Mouse (Mus musculus) brain, adult 2 months (tissue): Measurements from ENCODE around the gene U2surp.

Experiments used
- DNase-seq: peaks from one replicate; pipeline ENCODE4 v3.0.0; 2011; ENCODE audit warnings: low read depth, low spot score

Gene U2surp

GRCm38 (mm10) chr9:95511472-95512330, at the start of gene U2surp:
TSS of gene U2surp (minus strand) at chr9:95511996.
- DNase-seq = peak; percentile 99

DNA sequence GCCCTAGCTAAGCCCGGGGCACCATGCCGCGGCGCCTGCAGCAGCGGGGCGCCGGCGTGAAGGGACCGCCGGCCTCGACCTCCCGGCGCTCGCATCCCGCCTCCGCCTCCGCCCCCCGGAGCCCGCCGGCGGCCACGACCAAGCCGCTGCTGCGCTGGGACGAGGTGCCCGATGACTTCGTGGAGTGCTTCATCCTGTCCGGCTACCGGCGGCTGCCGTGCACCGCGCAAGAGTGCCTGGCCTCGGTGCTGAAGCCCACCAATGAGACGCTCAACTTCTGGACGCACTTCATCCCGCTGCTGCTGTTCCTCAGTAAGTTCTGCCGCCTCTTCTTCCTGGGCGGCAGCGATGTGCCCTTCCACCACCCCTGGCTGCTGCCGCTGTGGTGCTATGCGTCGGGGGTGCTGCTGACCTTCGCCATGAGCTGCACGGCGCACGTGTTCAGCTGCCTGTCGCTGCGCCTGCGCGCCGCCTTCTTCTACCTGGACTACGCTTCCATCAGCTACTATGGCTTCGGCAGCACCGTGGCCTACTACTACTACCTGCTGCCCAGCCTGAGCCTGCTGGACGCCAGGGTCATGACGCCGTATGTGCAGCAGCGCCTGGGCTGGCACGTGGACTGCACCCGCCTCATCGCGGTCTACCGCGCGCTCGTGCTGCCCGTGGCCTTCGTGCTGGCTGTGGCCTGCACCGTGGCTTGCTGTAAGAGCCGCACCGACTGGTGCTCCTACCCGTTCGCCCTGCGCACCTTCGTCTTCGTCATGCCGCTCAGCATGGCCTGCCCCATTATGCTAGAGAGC, 48.3 kb upstream of the U2surp start:
- peak; percentile 89 for DNase-seq

DNA sequence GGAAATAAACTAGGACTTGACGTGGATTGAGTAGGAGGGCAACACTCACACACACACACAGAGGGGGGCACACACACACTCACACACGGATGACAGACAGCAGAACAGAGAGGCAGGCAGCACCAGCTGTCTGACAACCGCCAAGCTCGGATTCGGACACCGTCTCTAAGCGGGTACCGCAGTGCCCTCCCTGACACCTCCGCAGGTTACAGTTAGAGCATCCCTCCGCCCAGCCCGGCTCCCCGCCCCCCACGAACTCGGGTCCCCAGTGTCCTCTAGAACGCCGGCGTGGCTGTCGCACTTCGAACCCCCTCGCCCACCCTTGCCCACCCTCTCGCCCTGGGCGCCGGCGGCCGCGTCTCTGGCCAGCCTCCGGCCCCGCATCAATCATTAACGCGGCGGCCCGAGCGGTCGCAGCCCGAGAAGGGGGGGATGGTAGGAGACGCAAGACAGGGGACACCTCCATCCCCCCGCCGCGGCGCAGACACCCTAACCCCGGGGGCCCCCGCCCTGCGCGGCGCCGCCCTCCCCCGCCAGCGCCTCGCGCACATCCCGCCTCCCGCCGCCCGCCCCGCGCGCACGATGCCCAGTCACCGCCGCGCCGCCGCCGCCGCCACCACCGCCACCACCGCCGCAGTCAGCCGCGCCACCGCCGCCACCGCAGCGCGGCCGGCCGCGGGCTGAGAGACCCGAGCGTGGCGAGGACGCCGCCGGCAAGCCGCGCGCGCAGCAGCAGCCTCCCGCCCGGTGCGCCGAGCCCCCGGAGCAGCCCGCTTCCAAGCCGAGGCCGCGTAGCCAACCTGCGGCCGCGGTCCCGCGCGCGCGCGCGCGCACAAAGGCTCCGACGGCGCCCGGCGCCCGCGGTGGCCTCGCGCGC, 47.5 kb upstream of the U2surp start, which contains the start of gene Paqr9:
Gene Paqr9, plus strand, starts transcription at position 599 of the 877 bp plus-strand sequence.
- peak; percentile 66 for DNase-seq

- DNase-seq = peak; percentile 75
Observed at GRCm38 (mm10) chr9:95558726-95559058, 46.9 kb upstream of the U2surp start.

- DNase-seq = no peak
Observed at GRCm38 (mm10) chr9:95557722-95558121, 45.9 kb upstream of the U2surp start.

DNA sequence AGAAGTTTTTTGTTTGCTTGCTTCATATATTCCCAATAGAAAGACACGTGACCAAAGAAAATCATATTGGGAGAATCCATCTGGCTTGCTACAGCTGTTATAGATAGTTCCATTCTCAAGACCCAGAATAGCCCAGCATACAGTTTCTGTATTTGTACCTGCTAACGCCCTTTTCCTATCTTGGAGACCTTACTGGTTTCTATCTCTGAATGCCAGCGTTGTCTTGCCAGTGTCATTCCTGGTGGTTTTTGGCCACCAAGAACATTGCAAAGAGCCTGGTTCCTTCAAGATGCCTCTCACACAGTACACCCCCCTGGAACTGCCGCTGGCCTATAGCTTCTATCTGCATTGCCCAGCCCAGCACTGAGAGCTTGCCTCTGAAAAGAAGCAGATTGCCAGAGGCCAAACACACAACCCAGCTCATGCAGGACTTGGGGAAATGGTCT, 44.3 kb upstream of the U2surp start:
- no peak for DNase-seq

GRCm38 (mm10) chr9:95555233-95555740, 43.5 kb upstream of the U2surp start:
- no peak for DNase-seq

GRCm38 (mm10) chr9:95554231-95555221, 42.7 kb upstream of the U2surp start:
- no peak for DNase-seq

GRCm38 (mm10) chr9:95552175-95552705, 40.4 kb upstream of the U2surp start:
- DNase-seq = peak; percentile 80

- no peak for DNase-seq
Observed at GRCm38 (mm10) chr9:95550856-95551774, 39.3 kb upstream of the U2surp start.

- no peak for DNase-seq
Observed at GRCm38 (mm10) chr9:95549626-95550411, 38.0 kb upstream of the U2surp start.

- DNase-seq = no peak
Observed at GRCm38 (mm10) chr9:95546679-95547078, 34.9 kb upstream of the U2surp start.

DNA sequence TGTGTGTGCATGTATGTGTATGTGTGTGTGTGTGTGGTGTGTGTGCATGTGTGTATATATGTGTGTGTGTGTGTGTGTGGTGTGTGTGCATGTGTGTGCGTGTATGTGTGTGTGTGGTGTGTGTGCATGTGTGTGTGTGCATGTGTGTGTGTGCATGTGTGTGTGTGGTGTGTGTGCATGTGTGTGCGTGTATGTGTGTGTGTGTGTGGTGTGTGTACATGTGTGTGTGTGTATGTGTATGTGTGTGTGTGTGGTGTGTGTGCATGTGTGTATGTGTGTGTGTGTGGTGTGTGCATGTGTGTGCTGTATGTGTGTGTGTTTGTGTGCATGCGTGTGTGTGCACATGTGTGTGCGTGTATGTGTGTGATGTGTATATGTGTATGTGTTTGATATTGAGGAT, 32.8 kb upstream of the U2surp start:
- DNase-seq = no peak

GRCm38 (mm10) chr9:95542475-95542874, 30.7 kb upstream of the U2surp start:
- DNase-seq = no peak

DNA sequence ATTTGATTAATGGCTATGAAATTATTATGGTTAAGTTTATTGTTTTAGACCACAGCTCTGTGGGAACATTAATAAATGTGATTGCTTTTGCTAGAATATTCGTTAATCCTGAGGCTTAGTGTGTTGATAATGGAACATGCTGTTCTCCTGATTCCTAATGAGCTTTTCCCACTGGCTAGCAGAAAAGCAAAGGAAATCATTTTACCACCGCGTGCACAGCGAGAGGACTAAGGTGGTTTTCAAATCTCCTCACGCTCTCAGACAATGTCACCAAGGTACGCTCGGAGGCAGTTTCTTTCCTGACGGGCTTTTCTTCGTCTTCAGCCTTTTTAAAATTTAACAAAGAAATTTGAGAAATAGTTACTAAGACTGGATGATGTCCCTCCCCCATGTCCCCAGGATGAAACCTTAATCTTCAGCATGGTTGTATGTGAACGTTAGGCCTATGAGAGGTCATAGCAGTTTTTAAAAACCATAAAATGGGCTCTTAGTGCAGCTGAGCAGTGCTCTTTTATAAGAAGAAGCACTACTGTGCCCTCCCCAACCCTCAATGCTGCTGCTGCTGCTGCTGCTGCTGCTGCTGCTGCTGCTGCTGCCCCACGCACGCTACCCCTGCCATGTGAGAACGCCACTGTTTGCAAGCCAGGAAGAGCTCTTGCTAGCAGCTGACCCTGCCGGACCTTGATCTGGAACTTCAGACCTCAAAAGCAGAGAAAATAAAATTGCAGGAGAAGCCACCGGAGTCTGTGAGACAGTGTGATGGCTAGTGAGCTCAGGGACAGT, 30.0 kb upstream of the U2surp start:
- no peak for DNase-seq

GRCm38 (mm10) chr9:95541208-95541607, 29.4 kb upstream of the U2surp start:
- no peak for DNase-seq

DNA sequence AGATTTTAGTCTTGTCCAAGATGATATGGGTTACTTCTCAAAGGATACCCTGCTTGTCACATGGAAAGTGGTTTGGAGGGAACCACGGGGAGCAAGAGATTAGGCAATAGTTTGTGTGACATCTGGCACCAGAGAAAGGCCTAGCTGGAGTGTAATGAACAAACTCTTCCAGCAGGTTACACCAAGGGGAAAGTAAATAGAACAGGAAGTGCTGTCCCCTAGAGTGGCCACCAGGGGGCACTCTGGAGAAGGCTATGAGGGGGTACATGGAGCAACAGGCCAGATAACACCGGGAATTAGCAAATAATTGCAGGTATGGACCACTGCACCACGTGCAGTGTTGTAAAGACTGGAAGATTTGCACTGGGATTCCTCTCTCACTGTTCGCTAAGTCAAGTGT, 28.7 kb upstream of the U2surp start:
- peak; percentile 57 for DNase-seq
